Mouse (Mus musculus): ENCODE measurements around the gene Cep162.

Gene Cep162

GRCm38 (mm10) chr9:87254903-87255695, at the start of gene Cep162:
Gene Cep162, minus strand, starts transcription at chr9:87255536.
- DNase-seq (ENCODE audit: low read depth, low spot score) = peak; percentile 96

DNA sequence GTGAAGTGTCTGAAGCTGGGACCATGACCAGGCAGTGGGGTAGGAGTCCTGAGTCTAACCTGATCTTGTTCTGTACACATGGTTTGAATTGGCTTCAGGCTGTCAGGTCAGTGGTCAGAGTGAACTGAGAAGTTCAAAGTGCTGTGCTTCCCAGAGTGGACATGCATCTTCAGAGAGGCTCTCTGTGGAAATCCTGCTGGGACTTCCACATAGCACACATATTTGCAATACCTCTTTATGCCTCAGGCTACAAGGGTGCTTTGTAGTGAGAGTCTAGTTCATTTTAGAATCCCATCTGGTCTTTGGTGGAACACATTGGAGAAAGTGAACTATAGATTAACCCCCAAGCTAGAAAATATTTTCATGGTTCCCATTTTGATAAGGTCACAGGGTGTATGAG, 47.9 kb upstream of the Cep162 start:
- DNase-seq (ENCODE audit: low read depth, low spot score) = no peak

- no peak for DNase-seq (ENCODE audit: low read depth, low spot score)
Measured at GRCm38 (mm10) chr9:87298900-87299299, 43.6 kb upstream of the Cep162 start.

DNA sequence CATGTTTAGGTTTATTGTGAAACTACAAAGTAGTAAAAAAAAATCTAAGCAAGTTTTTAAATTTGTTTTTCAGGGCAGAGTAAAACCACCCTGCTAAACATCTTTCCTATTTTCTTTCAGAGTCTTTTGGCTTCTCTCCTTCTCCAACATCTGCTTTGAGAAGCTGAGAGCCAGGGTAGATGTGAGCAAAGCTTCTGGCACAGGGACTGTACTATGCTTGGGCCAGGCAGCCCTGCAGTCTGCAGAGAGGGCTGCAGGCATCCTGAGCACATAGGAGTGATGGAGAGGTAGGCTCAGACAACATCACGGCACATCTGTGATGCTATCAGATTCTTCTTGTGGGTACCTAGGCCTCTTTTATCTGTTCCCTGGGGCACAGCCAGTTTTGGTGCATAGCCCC, 42.2 kb upstream of the Cep162 start:
- no peak for DNase-seq (ENCODE audit: low read depth, low spot score)

- DNase-seq (ENCODE audit: low read depth, low spot score) = no peak
Measured at GRCm38 (mm10) chr9:87255696-87256030, 327 bp upstream of the Cep162 start.

- peak; percentile 37 for DNase-seq (ENCODE audit: low read depth, low spot score)
Measured at GRCm38 (mm10) chr9:87248118-87248517, 7.2 kb downstream of the Cep162 start.

GRCm38 (mm10) chr9:87247678-87248077, 7.7 kb downstream of the Cep162 start:
- no peak for DNase-seq (ENCODE audit: low read depth, low spot score)

GRCm38 (mm10) chr9:87213204-87213603, 42.1 kb downstream of the Cep162 start:
- peak; percentile 29 for DNase-seq (ENCODE audit: low read depth, low spot score)

GRCm38 (mm10) chr9:87210830-87211339, 44.5 kb downstream of the Cep162 start:
- no peak for DNase-seq (ENCODE audit: low read depth, low spot score)

GRCm38 (mm10) chr9:87202431-87202830, 52.9 kb downstream of the Cep162 start:
- no peak for DNase-seq (ENCODE audit: low read depth, low spot score)

GRCm38 (mm10) chr9:87200919-87201318, 54.4 kb downstream of the Cep162 start:
- DNase-seq (ENCODE audit: low read depth, low spot score) = no peak

GRCm38 (mm10) chr9:87200426-87200825, 54.9 kb downstream of the Cep162 start:
- no peak for DNase-seq (ENCODE audit: low read depth, low spot score)

DNA sequence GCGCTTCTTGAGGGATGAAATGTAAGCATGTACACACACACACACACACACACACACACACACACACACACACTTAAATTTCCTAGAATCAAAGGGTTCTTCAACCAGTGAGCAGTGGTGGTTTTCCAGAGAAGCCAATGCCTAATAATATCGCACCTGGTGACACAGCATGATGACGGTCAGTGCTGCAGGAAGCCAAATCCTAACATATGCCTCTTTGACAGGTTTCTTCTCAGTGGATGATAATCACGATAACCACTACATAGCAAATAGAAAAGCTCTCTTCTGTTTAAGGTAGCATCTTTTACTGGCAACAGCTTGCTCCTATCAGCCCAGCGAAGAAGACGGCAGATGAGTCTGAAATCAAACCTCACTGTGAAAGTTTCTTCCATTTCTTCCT, 57.3 kb downstream of the Cep162 start:
- DNase-seq (ENCODE audit: low read depth, low spot score) = no peak

DNA sequence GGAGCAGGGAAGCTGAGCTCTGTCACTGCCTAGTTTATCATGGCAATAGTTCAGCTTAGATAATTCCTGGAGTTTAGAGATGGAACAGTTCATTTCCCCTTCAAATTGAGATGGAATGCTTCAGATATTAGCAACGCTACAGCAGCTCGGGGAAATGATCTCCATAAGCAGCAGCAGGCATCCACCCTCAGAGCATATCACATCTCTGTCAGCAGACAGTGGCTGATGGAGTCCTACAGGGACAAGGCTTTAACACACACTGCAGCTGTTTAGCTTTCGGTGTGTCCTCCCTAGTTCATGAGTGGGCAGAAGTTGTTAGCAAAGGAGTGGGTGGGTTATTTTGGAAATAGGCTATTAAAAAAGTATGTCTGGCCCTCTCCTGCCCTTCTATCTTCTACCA, 58.1 kb downstream of the Cep162 start:
- DNase-seq (ENCODE audit: low read depth, low spot score) = no peak

DNA sequence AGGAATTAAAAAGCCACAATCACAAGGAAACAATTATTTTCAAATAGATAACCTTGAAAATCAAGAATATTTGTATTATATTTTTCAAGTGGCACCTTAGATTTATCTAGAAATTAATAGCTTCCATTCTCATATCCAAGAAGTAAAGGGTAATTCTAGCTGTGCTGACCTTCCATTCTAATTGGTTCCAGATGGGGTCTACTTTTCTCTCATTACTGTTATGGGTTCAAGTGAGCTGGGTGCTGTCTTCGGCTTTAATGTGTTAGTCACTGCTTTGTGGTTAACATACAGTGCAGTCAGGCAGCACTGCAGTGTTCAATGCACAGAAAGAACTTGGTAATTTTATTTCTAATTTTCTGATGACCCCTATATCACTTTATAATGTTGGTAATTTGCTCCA, 61.6 kb downstream of the Cep162 start:
- DNase-seq (ENCODE audit: low read depth, low spot score) = no peak

DNA sequence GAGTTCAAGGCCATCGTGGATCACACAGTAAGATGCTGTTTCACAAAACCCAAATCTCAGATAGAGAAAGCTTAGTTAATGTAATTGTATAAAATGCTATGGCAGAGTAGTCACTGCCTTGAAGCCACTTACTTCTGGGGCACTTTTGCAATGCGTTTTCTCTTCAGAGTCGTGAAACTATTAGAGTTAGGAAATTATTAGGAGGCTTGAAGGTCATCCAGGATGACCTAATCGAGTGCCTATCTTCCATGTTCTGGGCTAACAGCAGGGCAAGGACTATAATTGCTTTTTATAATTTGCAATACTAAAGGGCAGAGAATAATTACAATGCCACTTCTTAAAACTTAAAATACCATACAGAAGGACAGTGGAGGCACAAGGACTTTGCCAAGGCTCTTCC, 68.0 kb downstream of the Cep162 start:
- no peak for DNase-seq (ENCODE audit: low read depth, low spot score)

- no peak for DNase-seq (ENCODE audit: low read depth, low spot score)
Measured at GRCm38 (mm10) chr9:87182231-87182630, 73.1 kb downstream of the Cep162 start.

DNA sequence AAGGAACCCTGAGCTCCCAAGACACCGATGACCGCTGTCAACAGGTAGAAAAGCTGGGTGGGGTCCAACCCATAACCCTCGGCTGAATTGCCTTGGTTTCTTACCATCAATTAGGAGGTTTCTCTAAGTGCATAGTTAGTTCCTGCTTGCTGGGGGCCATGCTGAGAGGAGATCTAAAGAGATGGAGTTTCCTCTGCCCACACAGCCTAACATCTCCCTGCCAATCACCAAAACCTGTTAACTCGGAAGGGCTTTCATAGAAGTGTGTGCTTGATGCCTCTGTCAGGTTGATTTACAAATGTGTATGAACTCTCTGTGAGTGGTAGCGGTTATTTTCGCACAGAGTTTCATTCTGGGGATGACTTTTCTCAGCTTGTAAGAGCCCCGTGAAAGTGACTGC, 76.8 kb downstream of the Cep162 start:
- DNase-seq (ENCODE audit: low read depth, low spot score) = no peak

- DNase-seq (ENCODE audit: low read depth, low spot score) = peak; percentile 74
Measured at GRCm38 (mm10) chr9:87171517-87171916, 83.8 kb downstream of the Cep162 start.

DNA sequence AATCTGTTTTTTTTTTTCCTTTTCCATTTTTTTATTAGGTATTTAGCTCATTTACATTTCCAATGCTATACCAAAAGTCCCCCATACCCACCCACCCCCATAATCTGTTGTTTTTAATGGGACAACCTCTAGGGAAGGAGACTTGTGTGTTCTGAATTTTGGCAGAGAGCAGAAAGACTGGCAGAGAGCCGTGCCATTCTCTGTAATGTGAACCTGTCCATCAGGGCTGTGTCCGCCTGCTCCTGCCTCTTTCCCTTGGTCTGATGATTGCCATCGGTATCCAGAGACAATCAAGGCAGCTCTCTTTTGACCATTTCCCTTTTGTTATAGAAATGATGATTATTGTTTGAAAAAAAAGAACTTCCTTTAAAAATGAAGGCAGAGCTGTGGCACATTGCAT, 84.4 kb downstream of the Cep162 start:
- no peak for DNase-seq (ENCODE audit: low read depth, low spot score)

GRCm38 (mm10) chr9:87169144-87169543, 86.2 kb downstream of the Cep162 start:
- no peak for DNase-seq (ENCODE audit: low read depth, low spot score)

DNA sequence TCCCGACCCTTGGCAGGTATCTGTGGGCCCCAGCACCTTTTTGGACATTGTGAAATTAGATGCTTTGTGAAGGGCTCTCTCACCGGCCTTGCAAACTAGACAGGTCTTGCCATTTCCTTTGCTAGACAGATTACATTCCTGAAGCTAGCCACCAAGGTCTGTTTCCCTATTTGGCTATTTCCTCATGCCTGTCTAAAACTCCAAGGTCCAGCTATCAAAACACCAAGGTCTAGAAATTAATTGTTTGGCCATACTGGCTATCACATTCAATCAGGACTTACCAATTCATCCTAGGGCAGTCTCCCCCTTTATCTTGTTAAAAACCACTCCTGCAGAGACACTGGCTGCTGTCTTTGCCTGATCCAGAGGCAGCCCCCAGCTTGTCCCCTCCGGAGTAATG, 87.3 kb downstream of the Cep162 start:
- no peak for DNase-seq (ENCODE audit: low read depth, low spot score)

DNA sequence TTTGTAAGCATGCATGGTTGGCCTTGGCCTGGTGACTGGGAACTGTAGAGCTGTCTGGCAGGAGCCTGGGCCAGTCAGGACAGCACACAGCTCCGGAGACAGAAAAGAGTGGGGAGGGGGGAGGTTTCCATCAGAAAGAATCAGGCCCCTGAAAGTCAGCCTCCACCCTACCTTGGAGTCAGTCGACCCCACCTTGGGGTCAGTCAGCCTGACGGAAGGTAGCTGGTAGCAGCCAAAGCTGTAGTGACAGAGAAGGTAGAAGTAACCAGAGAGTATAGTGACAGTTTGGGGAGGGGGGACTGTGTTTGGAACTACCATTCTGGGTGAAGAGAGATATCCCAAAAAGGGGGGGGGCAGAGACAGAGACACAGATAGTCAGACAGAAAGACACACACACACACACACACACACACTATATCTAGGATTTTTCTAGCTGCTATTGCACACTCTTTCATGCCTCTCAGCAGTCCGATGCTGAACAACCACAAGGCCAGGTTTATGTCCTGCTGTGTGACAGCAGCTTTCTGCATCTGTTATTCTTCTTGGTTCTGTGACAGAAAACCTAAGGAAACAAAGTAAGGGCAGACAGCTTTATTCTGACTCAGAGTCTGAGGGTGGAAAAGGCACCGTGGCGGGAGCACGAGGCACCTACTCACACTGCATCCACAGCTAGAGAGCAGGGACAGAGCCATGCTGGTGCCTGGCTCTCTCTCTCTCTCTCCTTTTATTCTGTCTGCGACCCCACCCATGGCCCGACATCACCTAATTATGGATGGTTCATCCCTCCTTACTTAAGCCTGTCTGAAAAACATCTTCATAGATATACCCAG, 88.1 kb downstream of the Cep162 start:
- DNase-seq (ENCODE audit: low read depth, low spot score) = no peak
